Mouse (Mus musculus): ENCODE data around the gene Tmem104. TPM values are rescaled to one million over a fixed set of nuclear protein-coding genes. Genes with fewer than 3 reads are reported as not detected.

Gene Tmem104
- polyA plus RNA-seq, 1 experiment from 2014 or later = 7.1 TPM

- Histone ChIP-seq H3K27ac (replicated peaks) (peak within 1 kb of the TSS; percentile 89), H3K27me3 (replicated peaks) (peaks cover 7% of the 10 kb centered on the region; the same call in 1 of the 2 replicates), H3K4me1 (peaks cover 23% of the 10 kb centered on the region), H3K9me3 (no peaks in the 10 kb centered on the region), H3K4me2 (peak within 1 kb of the TSS; percentile 96), H3K36me3 (no peaks in the 10 kb centered on the region), H3K9ac (peak within 1 kb of the TSS; percentile 91), H3K4me3 (peak within 1 kb of the TSS; percentile 70)
- ATAC-seq (ENCODE audit: extremely low read depth, insufficient number of reproducible peaks, low FRiP score, low TSS enrichment) = peak; percentile 92
- under 1% methylated on average over 42 of the region's 42 CpGs for WGBS
Measured at GRCm38 (mm10) chr11:115276780-115277603, 89.7 kb downstream of the Tmem104 start, which contains the start of gene Fdxr. Gene Fdxr (minus strand): TSS chr11:115277050.

- H3K4me2 ChIP-seq = peak overlapping the region; percentile 80
- peaks cover 1% of the 10 kb centered on the region; the same call in 1 of the 2 replicates for H3K27me3 ChIP-seq (replicated peaks)
- H3K9me3 ChIP-seq = no peaks in the 10 kb centered on the region
- no peak for ATAC-seq (ENCODE audit: extremely low read depth, insufficient number of reproducible peaks, low FRiP score, low TSS enrichment)
- peak overlapping the region; percentile 87 for H3K27ac ChIP-seq (replicated peaks)
- WGBS = 20% methylated on average over 7 of the region's 7 CpGs
- H3K4me1 ChIP-seq = peaks cover 28% of the 10 kb centered on the region
- no peaks in the 10 kb centered on the region for H3K36me3 ChIP-seq
- peak overlapping the region; percentile 83 for H3K9ac ChIP-seq
- peak overlapping the region; percentile 70 for H3K4me3 ChIP-seq
Measured at GRCm38 (mm10) chr11:115277604-115277975, 90.3 kb downstream of the Tmem104 start.

- peak overlapping the region; percentile 83 for H3K9ac ChIP-seq
- 58% methylated on average over 6 of the region's 6 CpGs for WGBS
- H3K27me3 ChIP-seq (replicated peaks) = no peaks in the 10 kb centered on the region
- H3K4me2 ChIP-seq = peak overlapping the region; percentile 80
- H3K27ac ChIP-seq (replicated peaks) = no peak overlapping the region
- H3K4me3 ChIP-seq = peak overlapping the region; percentile 70
- ATAC-seq (ENCODE audit: extremely low read depth, insufficient number of reproducible peaks, low FRiP score, low TSS enrichment) = no peak
- H3K36me3 ChIP-seq = no peaks in the 10 kb centered on the region
- H3K4me1 ChIP-seq = peaks cover 32% of the 10 kb centered on the region
- no peaks in the 10 kb centered on the region for H3K9me3 ChIP-seq
Measured at GRCm38 (mm10) chr11:115278176-115278575, 90.9 kb downstream of the Tmem104 start.

- H3K4me1 ChIP-seq = peaks cover 34% of the 10 kb centered on the region
- H3K9ac ChIP-seq = no peak overlapping the region
- no peaks in the 10 kb centered on the region for H3K27me3 ChIP-seq (replicated peaks)
- H3K27ac ChIP-seq (replicated peaks) = no peak overlapping the region
- no peak for ATAC-seq (ENCODE audit: extremely low read depth, insufficient number of reproducible peaks, low FRiP score, low TSS enrichment)
- no peak overlapping the region for H3K4me2 ChIP-seq
- H3K36me3 ChIP-seq = no peaks in the 10 kb centered on the region
- WGBS = 53% methylated on average over 1 of the region's 1 CpGs
- no peaks in the 10 kb centered on the region for H3K9me3 ChIP-seq
- H3K4me3 ChIP-seq = no peak overlapping the region
Measured at GRCm38 (mm10) chr11:115279726-115280125, 92.4 kb downstream of the Tmem104 start.

GRCm38 (mm10) chr11:115282295-115282694 is 95.0 kb downstream of the Tmem104 start:
- WGBS = 58% methylated on average over 8 of the region's 8 CpGs
- Histone ChIP-seq H3K9me3 (no peaks in the 10 kb centered on the region), H3K4me2 (no peak overlapping the region), H3K36me3 (no peaks in the 10 kb centered on the region), H3K27me3 (replicated peaks) (no peaks in the 10 kb centered on the region; the same call in 1 of the 2 replicates), H3K4me1 (peaks cover 21% of the 10 kb centered on the region), H3K9ac (no peak overlapping the region), H3K4me3 (no peak overlapping the region), H3K27ac (replicated peaks) (no peak overlapping the region)
- ATAC-seq (ENCODE audit: extremely low read depth, insufficient number of reproducible peaks, low FRiP score, low TSS enrichment) = no peak

- H3K27me3 ChIP-seq (replicated peaks) = no peaks in the 10 kb centered on the region; the same call in 1 of the 2 replicates
- WGBS = 76% methylated on average over 8 of the region's 8 CpGs
- no peak overlapping the region for H3K9ac ChIP-seq
- H3K4me3 ChIP-seq = no peak overlapping the region
- H3K27ac ChIP-seq (replicated peaks) = 0 out of 2 replicates have a peak overlapping the region, but pooled peaks have one; percentile 12
- ATAC-seq (ENCODE audit: extremely low read depth, insufficient number of reproducible peaks, low FRiP score, low TSS enrichment) = no peak
- peaks cover 17% of the 10 kb centered on the region for H3K4me1 ChIP-seq
- H3K9me3 ChIP-seq = no peaks in the 10 kb centered on the region
- no peak overlapping the region for H3K4me2 ChIP-seq
- H3K36me3 ChIP-seq = no peaks in the 10 kb centered on the region
Measured at GRCm38 (mm10) chr11:115282723-115283485, 95.6 kb downstream of the Tmem104 start.

GRCm38 (mm10) chr11:115283486-115283765 is 96.1 kb downstream of the Tmem104 start:
- no peaks in the 10 kb centered on the region for H3K9me3 ChIP-seq
- no peak overlapping the region for H3K4me2 ChIP-seq
- ATAC-seq (ENCODE audit: extremely low read depth, insufficient number of reproducible peaks, low FRiP score, low TSS enrichment) = no peak
- no peak overlapping the region for H3K4me3 ChIP-seq
- H3K36me3 ChIP-seq = no peaks in the 10 kb centered on the region
- 62% methylated on average over 9 of the region's 9 CpGs for WGBS
- peaks cover 13% of the 10 kb centered on the region; the same call in 1 of the 2 replicates for H3K4me1 ChIP-seq
- H3K9ac ChIP-seq = no peak overlapping the region
- H3K27ac ChIP-seq (replicated peaks) = 0 out of 2 replicates have a peak overlapping the region, but pooled peaks have one; percentile 12
- H3K27me3 ChIP-seq (replicated peaks) = no peaks in the 10 kb centered on the region; the same call in 1 of the 2 replicates

- Histone ChIP-seq H3K36me3 (no peaks in the 10 kb centered on the region), H3K4me1 (peaks cover 13% of the 10 kb centered on the region; the same call in 1 of the 2 replicates), H3K27me3 (replicated peaks) (no peaks in the 10 kb centered on the region; the same call in 1 of the 2 replicates), H3K27ac (replicated peaks) (no peak overlapping the region), H3K9ac (no peak overlapping the region), H3K4me2 (no peak overlapping the region), H3K9me3 (no peaks in the 10 kb centered on the region), H3K4me3 (no peak overlapping the region)
- ATAC-seq (ENCODE audit: extremely low read depth, insufficient number of reproducible peaks, low FRiP score, low TSS enrichment) = no peak
- WGBS = 79% methylated on average over 12 of the region's 12 CpGs
Measured at GRCm38 (mm10) chr11:115283891-115284620, 96.8 kb downstream of the Tmem104 start.

GRCm38 (mm10) chr11:115285282-115285681 is 98.0 kb downstream of the Tmem104 start:
- 45% methylated on average over 4 of the region's 4 CpGs for WGBS
- no peak overlapping the region for H3K4me2 ChIP-seq
- no peaks in the 10 kb centered on the region; the same call in 1 of the 2 replicates for H3K27me3 ChIP-seq (replicated peaks)
- H3K36me3 ChIP-seq = no peaks in the 10 kb centered on the region
- H3K27ac ChIP-seq (replicated peaks) = no peak overlapping the region
- H3K9ac ChIP-seq = no peak overlapping the region
- H3K9me3 ChIP-seq = no peaks in the 10 kb centered on the region
- H3K4me3 ChIP-seq = no peak overlapping the region
- H3K4me1 ChIP-seq = peaks cover 16% of the 10 kb centered on the region; the same call in 1 of the 2 replicates
- no peak for ATAC-seq (ENCODE audit: extremely low read depth, insufficient number of reproducible peaks, low FRiP score, low TSS enrichment)

- H3K4me3 ChIP-seq = no peak overlapping the region
- no peak for ATAC-seq (ENCODE audit: extremely low read depth, insufficient number of reproducible peaks, low FRiP score, low TSS enrichment)
- H3K27ac ChIP-seq (replicated peaks) = no peak overlapping the region
- no peak overlapping the region for H3K4me2 ChIP-seq
- WGBS = 66% methylated on average over 19 of the region's 19 CpGs
- H3K36me3 ChIP-seq = no peaks in the 10 kb centered on the region
- H3K4me1 ChIP-seq = peaks cover 21% of the 10 kb centered on the region; the same call in 1 of the 2 replicates
- no peaks in the 10 kb centered on the region; the same call in 1 of the 2 replicates for H3K27me3 ChIP-seq (replicated peaks)
- no peaks in the 10 kb centered on the region for H3K9me3 ChIP-seq
- H3K9ac ChIP-seq = no peak overlapping the region
Measured at GRCm38 (mm10) chr11:115286201-115286993, 99.1 kb downstream of the Tmem104 start.

Measured in heart, embryonic 13.5 days (tissue).